Mouse (Mus musculus): ENCODE measurements around the gene Pik3ap1. TPM values are rescaled to one million over a fixed set of nuclear protein-coding genes. Genes with fewer than 3 reads are reported as not detected.

The Pik3ap1 gene
- polyA plus RNA-seq, 1 experiment from 2014 or later: 2.6 TPM

- no peaks in the 10 kb centered on the region for H3K36me3 ChIP-seq (replicated peaks)
- H3K27me3 ChIP-seq: no peaks in the 10 kb centered on the region
- ATAC-seq (ENCODE audit: low FRiP score): peak; percentile 84
- no peaks in the 10 kb centered on the region for H3K9me3 ChIP-seq
- peak overlapping the region; percentile 79 for H3K4me2 ChIP-seq
- H3K9ac ChIP-seq: peak overlapping the region; percentile 97
- H3K4me1 ChIP-seq: peaks cover 31% of the 10 kb centered on the region
- peak overlapping the region; percentile 97 for H3K27ac ChIP-seq
- peak overlapping the region; percentile 98 for H3K4me3 ChIP-seq (replicated peaks)
- WGBS: 5% methylated on average over 49 of the region's 51 CpGs
Measured at GRCm38 (mm10) chr19:41262712-41263629, 121.9 kb downstream of the Pik3ap1 start.

- Histone ChIP-seq H3K27me3 (no peaks in the 10 kb centered on the region), H3K4me2 (no peak overlapping the region), H3K4me1 (peaks cover 34% of the 10 kb centered on the region), H3K9ac (no peak overlapping the region), H3K9me3 (no peaks in the 10 kb centered on the region), H3K36me3 (replicated peaks) (no peaks in the 10 kb centered on the region), H3K4me3 (replicated peaks) (no peak overlapping the region), H3K27ac (no peak overlapping the region)
- 89% methylated on average over 3 of the region's 3 CpGs for WGBS
- ATAC-seq (ENCODE audit: low FRiP score): no peak
Measured at GRCm38 (mm10) chr19:41260736-41261135, 124.2 kb downstream of the Pik3ap1 start.

- Histone ChIP-seq H3K9me3 (no peaks in the 10 kb centered on the region), H3K36me3 (replicated peaks) (no peaks in the 10 kb centered on the region), H3K4me2 (no peak overlapping the region), H3K27ac (no peak overlapping the region), H3K4me3 (replicated peaks) (no peak overlapping the region), H3K27me3 (no peaks in the 10 kb centered on the region), H3K9ac (no peak overlapping the region), H3K4me1 (peaks cover 26% of the 10 kb centered on the region)
- ATAC-seq (ENCODE audit: low FRiP score): no peak
- WGBS: 80% methylated on average over 6 of the region's 6 CpGs
Measured at GRCm38 (mm10) chr19:41259256-41259655, 125.6 kb downstream of the Pik3ap1 start.

- peaks cover 25% of the 10 kb centered on the region for H3K4me1 ChIP-seq
- 43% methylated on average over 2 of the region's 2 CpGs for WGBS
Measured at GRCm38 (mm10) chr19:41258707-41259106, 126.2 kb downstream of the Pik3ap1 start.

GRCm38 (mm10) chr19:41254584-41254983, 130.3 kb downstream of the Pik3ap1 start:
- Histone ChIP-seq H3K9ac (no peak overlapping the region), H3K36me3 (replicated peaks) (no peaks in the 10 kb centered on the region; the same call in 1 of the 2 replicates), H3K4me2 (no peak overlapping the region), H3K27me3 (no peaks in the 10 kb centered on the region), H3K9me3 (no peaks in the 10 kb centered on the region), H3K4me3 (replicated peaks) (no peak overlapping the region), H3K4me1 (0 out of 2 replicates have a peak, but pooled peaks cover 3% of the 10 kb centered on the region), H3K27ac (no peak overlapping the region)
- no peak for ATAC-seq (ENCODE audit: low FRiP score)
- 90% methylated on average over 5 of the region's 5 CpGs for WGBS

More at GRCm38 (mm10) chr19:41258707-41259106, 126.2 kb downstream of the Pik3ap1 start:
- Histone ChIP-seq H3K27ac (no peak overlapping the region), H3K9me3 (no peaks in the 10 kb centered on the region), H3K4me2 (no peak overlapping the region), H3K36me3 (replicated peaks) (no peaks in the 10 kb centered on the region), H3K27me3 (no peaks in the 10 kb centered on the region), H3K9ac (no peak overlapping the region), H3K4me3 (replicated peaks) (no peak overlapping the region)
- ATAC-seq (ENCODE audit: low FRiP score): no peak

GRCm38 (mm10) chr19:41248968-41249367, 135.9 kb downstream of the Pik3ap1 start:
- H3K4me1 ChIP-seq: no peaks in the 10 kb centered on the region
- no peak overlapping the region for H3K4me3 ChIP-seq (replicated peaks)
- H3K9me3 ChIP-seq: no peaks in the 10 kb centered on the region
- H3K9ac ChIP-seq: no peak overlapping the region
- no peak overlapping the region for H3K27ac ChIP-seq
- H3K27me3 ChIP-seq: no peaks in the 10 kb centered on the region
- H3K36me3 ChIP-seq (replicated peaks): peaks cover 14% of the 10 kb centered on the region
- WGBS: 78% methylated on average over 4 of the region's 4 CpGs
- ATAC-seq (ENCODE audit: low FRiP score): no peak
- H3K4me2 ChIP-seq: no peak overlapping the region

GRCm38 (mm10) chr19:41248271-41248670, 136.6 kb downstream of the Pik3ap1 start:
- 94% methylated on average over 3 of the region's 3 CpGs for WGBS
- Histone ChIP-seq H3K4me1 (no peaks in the 10 kb centered on the region), H3K4me3 (replicated peaks) (no peak overlapping the region), H3K27ac (no peak overlapping the region), H3K4me2 (no peak overlapping the region), H3K36me3 (replicated peaks) (peaks cover 14% of the 10 kb centered on the region), H3K9me3 (no peaks in the 10 kb centered on the region), H3K27me3 (no peaks in the 10 kb centered on the region), H3K9ac (no peak overlapping the region)
- no peak for ATAC-seq (ENCODE audit: low FRiP score)

- H3K27me3 ChIP-seq: no peaks in the 10 kb centered on the region
- no peak for ATAC-seq (ENCODE audit: low FRiP score)
- H3K4me1 ChIP-seq: no peaks in the 10 kb centered on the region
- H3K9me3 ChIP-seq: no peaks in the 10 kb centered on the region
- no peak overlapping the region for H3K4me2 ChIP-seq
- H3K36me3 ChIP-seq (replicated peaks): peaks cover 33% of the 10 kb centered on the region
- H3K9ac ChIP-seq: no peak overlapping the region
- 96% methylated on average over 4 of the region's 4 CpGs for WGBS
- no peak overlapping the region for H3K4me3 ChIP-seq (replicated peaks)
- H3K27ac ChIP-seq: no peak overlapping the region
Measured at GRCm38 (mm10) chr19:41246271-41246670, 138.6 kb downstream of the Pik3ap1 start.

GRCm38 (mm10) chr19:41244581-41244980, 140.3 kb downstream of the Pik3ap1 start:
- ATAC-seq (ENCODE audit: low FRiP score): no peak
- H3K4me2 ChIP-seq: no peak overlapping the region
- no peaks in the 10 kb centered on the region for H3K4me1 ChIP-seq
- H3K27me3 ChIP-seq: no peaks in the 10 kb centered on the region
- H3K36me3 ChIP-seq (replicated peaks): peaks cover 45% of the 10 kb centered on the region
- no peak overlapping the region for H3K4me3 ChIP-seq (replicated peaks)
- WGBS: 67% methylated on average over 6 of the region's 6 CpGs
- H3K27ac ChIP-seq: no peak overlapping the region
- no peaks in the 10 kb centered on the region for H3K9me3 ChIP-seq
- no peak overlapping the region for H3K9ac ChIP-seq

- H3K9ac ChIP-seq: no peak overlapping the region
- H3K36me3 ChIP-seq (replicated peaks): peaks cover 61% of the 10 kb centered on the region
- H3K27me3 ChIP-seq: no peaks in the 10 kb centered on the region
- no peak overlapping the region for H3K4me2 ChIP-seq
- H3K4me3 ChIP-seq (replicated peaks): no peak overlapping the region
- H3K9me3 ChIP-seq: no peaks in the 10 kb centered on the region
- ATAC-seq (ENCODE audit: low FRiP score): no peak
- H3K27ac ChIP-seq: no peak overlapping the region
- 94% methylated on average over 5 of the region's 5 CpGs for WGBS
- no peaks in the 10 kb centered on the region for H3K4me1 ChIP-seq
Measured at GRCm38 (mm10) chr19:41241997-41242396, 142.9 kb downstream of the Pik3ap1 start.

- Histone ChIP-seq H3K36me3 (replicated peaks) (peaks cover 71% of the 10 kb centered on the region), H3K4me2 (no peak overlapping the region), H3K4me3 (replicated peaks) (no peak overlapping the region), H3K27ac (no peak overlapping the region), H3K27me3 (no peaks in the 10 kb centered on the region), H3K9ac (no peak overlapping the region), H3K4me1 (no peaks in the 10 kb centered on the region), H3K9me3 (no peaks in the 10 kb centered on the region)
- WGBS: 98% methylated on average over 4 of the region's 4 CpGs
- no peak for ATAC-seq (ENCODE audit: low FRiP score)
Measured at GRCm38 (mm10) chr19:41233698-41234097, 151.2 kb downstream of the Pik3ap1 start.

Data from forebrain, embryonic 12.5 days (tissue).